Mouse (Mus musculus): Measurements from ENCODE around the gene Kif12. TPM values are rescaled to one million over a fixed set of nuclear protein-coding genes. Genes with fewer than 3 reads are reported as not detected.
A peak's percentile ranks its signal among the peaks of the same experiment; 100 is the strongest.

Gene Kif12
- total RNA-seq, 1 experiment: not detected

DNA sequence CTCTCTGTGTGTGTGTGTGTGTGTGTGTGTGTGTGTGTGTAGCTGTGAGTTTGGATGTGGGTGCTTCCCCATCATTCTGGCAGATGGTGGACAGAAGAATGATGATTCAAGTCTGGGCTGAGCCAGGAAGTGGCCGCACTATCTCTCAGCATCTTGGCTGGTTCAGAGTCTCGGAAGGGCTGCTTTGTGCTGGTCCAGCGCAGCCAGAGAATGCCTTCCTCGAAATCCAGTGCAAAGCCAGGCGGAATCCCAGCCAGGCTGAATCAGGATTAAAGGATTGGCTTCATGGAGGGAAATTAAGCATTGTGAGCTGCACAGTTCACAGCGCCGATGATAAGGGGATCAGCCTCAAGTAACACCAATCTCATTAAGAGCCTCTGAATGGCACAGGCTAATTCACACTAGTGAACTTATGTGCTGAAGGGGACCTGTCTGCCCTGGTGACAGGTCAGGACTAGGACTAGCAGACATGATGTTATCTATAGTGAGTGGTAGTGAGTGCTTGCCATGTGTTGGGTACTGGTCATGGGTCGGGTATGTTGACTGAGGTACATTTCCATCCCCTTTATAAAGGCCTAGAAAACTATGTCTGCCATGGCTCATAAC is 47.0 kb downstream of the Kif12 start:
- Histone ChIP-seq H3K9me3 (ENCODE audit: control insufficient read depth, insufficient read depth, low read depth, low read length) (no peaks in the 10 kb centered on the region), H3K36me3 (ENCODE audit: control insufficient read depth, insufficient read depth, low read length, poor library complexity, severe bottlenecking) (no peaks in the 10 kb centered on the region), H3K27ac (ENCODE audit: insufficient read depth, low read depth, low read length, poor library complexity, severe bottlenecking) (no peak overlapping the region), H3K9ac (ENCODE audit: insufficient read depth, low read depth, low read length, poor library complexity, severe bottlenecking) (no peak overlapping the region), H3K4me1 (ENCODE audit: control insufficient read depth in 2 of 2, insufficient read depth in 2 of 2, low read length in 2 of 2, poor library complexity in 1 of 2) (no peaks in the 10 kb centered on the region), H3K4me3 (ENCODE audit: insufficient read depth in 1 of 2, low read depth in 1 of 2, low read length in 2 of 2, poor library complexity in 1 of 2, severe bottlenecking in 1 of 2) (no peak overlapping the region)
- in situ Hi-C loops (cut with MboI; ENCODE audit: low sequenced_read_pairs in 2 of 2, unreplicated experiment in 2 of 2): no loop called here
- TF ChIP-seq ZNF384 (IDR thresholded peaks at IDR 0.05; ENCODE audit: low read depth, low read length) (no peak), MAFK (IDR thresholded peaks at IDR 0.05; ENCODE audit: insufficient read depth, low read depth, low read length) (no peak), ZC3H11A (IDR thresholded peaks at IDR 0.05; ENCODE audit: borderline replicate concordance, low read depth, low read length) (no peak), CHD2 (IDR thresholded peaks at IDR 0.05; ENCODE audit: low read depth, low read length) (no peak), HCFC1 (IDR thresholded peaks at IDR 0.05; ENCODE audit: borderline replicate concordance, insufficient read depth, low read length) (no peak)
- DNase-seq (ENCODE audit: low read depth, low spot score): no peak

DNA sequence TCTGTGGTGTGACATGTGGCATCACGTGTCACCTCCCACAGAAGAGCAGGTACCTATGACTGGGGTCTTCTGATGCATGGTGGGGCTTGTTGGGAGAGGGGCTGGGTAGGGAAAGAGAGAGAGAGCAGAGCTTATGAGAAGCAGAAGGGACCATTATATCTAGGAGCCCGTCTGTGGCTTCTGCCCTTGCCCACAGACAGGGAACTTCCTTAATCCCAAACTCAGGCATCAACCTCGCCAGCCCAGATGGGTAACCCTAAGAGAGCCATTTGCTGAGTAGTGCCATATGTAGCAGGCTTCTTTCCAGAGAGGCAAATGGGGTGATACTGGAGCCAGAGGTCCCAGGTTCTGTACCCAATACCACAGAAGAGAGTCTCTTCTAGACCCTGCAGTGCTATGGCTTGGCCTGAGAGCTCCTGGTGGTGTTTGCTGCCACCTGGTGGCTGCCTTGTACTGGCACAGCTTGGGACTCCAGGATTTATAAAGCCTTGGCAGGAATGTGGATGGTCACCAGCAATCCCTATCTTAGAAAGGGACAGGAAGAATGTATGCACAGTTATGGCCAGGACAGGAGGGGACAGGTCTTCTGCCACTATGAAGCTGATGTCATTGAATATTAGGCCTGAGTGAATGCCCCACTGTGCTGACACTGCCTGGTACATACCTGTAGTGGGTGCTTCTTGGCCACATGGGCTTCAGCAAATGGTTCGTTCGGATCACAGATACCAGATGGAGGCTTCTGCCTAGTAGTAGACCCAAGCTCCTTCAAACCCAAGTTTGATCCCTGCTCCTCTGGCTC is 53.1 kb downstream of the Kif12 start:
- peak; percentile 76 for DNase-seq (ENCODE audit: low read depth, low spot score)
- H3K27ac ChIP-seq (ENCODE audit: insufficient read depth, low read depth, low read length, poor library complexity, severe bottlenecking): no peak overlapping the region
- no peak for TF ChIP-seq HCFC1 (IDR thresholded peaks at IDR 0.05; ENCODE audit: borderline replicate concordance, insufficient read depth, low read length)
- TF ChIP-seq ZC3H11A (IDR thresholded peaks at IDR 0.05; ENCODE audit: borderline replicate concordance, low read depth, low read length): peak; percentile 89
- in situ Hi-C loops (cut with MboI; ENCODE audit: low sequenced_read_pairs in 2 of 2, unreplicated experiment in 2 of 2): no loop called here
- no peaks in the 10 kb centered on the region for H3K9me3 ChIP-seq (ENCODE audit: control insufficient read depth, insufficient read depth, low read depth, low read length)
- no peaks in the 10 kb centered on the region for H3K4me1 ChIP-seq (ENCODE audit: control insufficient read depth in 2 of 2, insufficient read depth in 2 of 2, low read length in 2 of 2, poor library complexity in 1 of 2)
- H3K4me3 ChIP-seq (ENCODE audit: insufficient read depth in 1 of 2, low read depth in 1 of 2, low read length in 2 of 2, poor library complexity in 1 of 2, severe bottlenecking in 1 of 2): no peak overlapping the region
- H3K36me3 ChIP-seq (ENCODE audit: control insufficient read depth, insufficient read depth, low read length, poor library complexity, severe bottlenecking): no peaks in the 10 kb centered on the region
- no peak overlapping the region for H3K9ac ChIP-seq (ENCODE audit: insufficient read depth, low read depth, low read length, poor library complexity, severe bottlenecking)

Other genes with a start within 250 kb of the Kif12 start
- gene Zfp618, start 206.6 kb downstream of the Kif12 start, total RNA-seq (2012; rRNA removed): 3.0 and 3.3 TPM in 2 replicates
- gene Ambp, start 17.3 kb downstream of the Kif12 start, total RNA-seq (2012; rRNA removed): not detected in 2 replicates
- gene Col27a1, start 41.9 kb upstream of the Kif12 start, total RNA-seq (2012; rRNA removed): 1.0 and 2.4 TPM in 2 replicates
- gene Orm1, start 172.4 kb upstream of the Kif12 start, total RNA-seq (2012; rRNA removed): not detected in 2 replicates
- gene Orm3, start 184.0 kb upstream of the Kif12 start, total RNA-seq (2012; rRNA removed): not detected in 2 replicates
- not detected in 2 replicates for gene Orm2, start 190.3 kb upstream of the Kif12 start, total RNA-seq (2012; rRNA removed)
- gene Akna, start 231.2 kb upstream of the Kif12 start, total RNA-seq (2012; rRNA removed): 2.7 TPM in 2 replicates